Mouse (Mus musculus) E14TG2a.4 (cell line): ENCODE data around the gene Olfr195.
"Not testable (repeated sequence)": the region's sequence is repeated elsewhere in the genome, so short reads cannot be mapped to it uniquely, and the experiment has no call there.

ENCODE experiments used
- CTCF ChIP-seq: conservative IDR thresholded peaks from 2 replicates; pipeline ENCODE4 v1.5.1; 2014; ENCODE audit warnings: low read length
- NANOG ChIP-seq: IDR thresholded peaks from 2 replicates; pipeline ENCODE4 v1.6.1; 2014; ENCODE audit warnings: borderline replicate concordance, low read length, mixed read lengths
- POU5F1 ChIP-seq: IDR thresholded peaks from 2 replicates; pipeline ENCODE4 v1.6.1; 2014; ENCODE audit warnings: low read length, borderline replicate concordance

DNA sequence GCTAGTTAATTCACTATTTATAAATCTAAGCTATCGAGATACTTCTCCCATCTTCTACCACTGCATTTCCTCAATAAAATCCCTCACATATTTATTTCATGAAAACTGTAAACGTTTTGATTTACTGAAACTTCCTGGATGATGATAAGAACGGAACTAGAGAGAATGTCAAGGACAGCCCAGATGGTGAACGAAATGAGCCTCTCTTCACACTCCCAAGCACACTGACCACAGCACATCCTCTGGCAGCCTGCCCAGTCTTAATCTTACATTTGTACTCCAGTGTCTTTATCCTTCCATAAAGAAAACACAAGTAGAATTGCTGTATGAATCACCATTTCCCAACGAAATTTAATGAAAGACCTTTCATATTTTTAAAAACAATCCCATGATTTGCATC, 38.3 kb upstream of the Olfr195 start:
- TF ChIP-seq CTCF, NANOG, POU5F1: not testable (repeated sequence)
